Mouse (Mus musculus): Measurements from ENCODE around the gene Rag2. TPM values are rescaled to one million over a fixed set of nuclear protein-coding genes. Genes with fewer than 3 reads are reported as not detected.

Gene Rag2
- polyA plus RNA-seq, 1 experiment, result not detected

GRCm38 (mm10) chr2:101591356-101591755 lies 33.2 kb upstream of the Rag2 start:
- Histone ChIP-seq H3K27me3 (ENCODE audit: control insufficient read depth, insufficient read depth, low read length, poor library complexity, severe bottlenecking) (no peaks in the 10 kb centered on the region), H3K4me3 (ENCODE audit: low read depth, low read length) (no peak overlapping the region), H3K36me3 (ENCODE audit: control insufficient read depth, insufficient read depth, low read length, poor library complexity, severe bottlenecking) (no peaks in the 10 kb centered on the region), H3K9ac (ENCODE audit: low read depth, poor library complexity, severe bottlenecking) (no peak overlapping the region), H3K4me1 (ENCODE audit: control insufficient read depth, insufficient read depth, low read length) (no peaks in the 10 kb centered on the region), H3K27ac (ENCODE audit: insufficient read depth, low read length) (no peak overlapping the region), H3K9me3 (replicated peaks; ENCODE audit: control insufficient read depth, insufficient read depth, low read length, poor library complexity, severe bottlenecking) (no peaks in the 10 kb centered on the region)
- no peak for TF ChIP-seq EP300 (IDR thresholded peaks at IDR 0.05; ENCODE audit: insufficient read depth, low read depth, low read length)
- no peak for TF ChIP-seq POLR2A (IDR thresholded peaks at IDR 0.05; ENCODE audit: insufficient read depth, low read length)
- no peak for TF ChIP-seq CTCF (IDR thresholded peaks at IDR 0.05; ENCODE audit: low read depth, low read length)

DNA sequence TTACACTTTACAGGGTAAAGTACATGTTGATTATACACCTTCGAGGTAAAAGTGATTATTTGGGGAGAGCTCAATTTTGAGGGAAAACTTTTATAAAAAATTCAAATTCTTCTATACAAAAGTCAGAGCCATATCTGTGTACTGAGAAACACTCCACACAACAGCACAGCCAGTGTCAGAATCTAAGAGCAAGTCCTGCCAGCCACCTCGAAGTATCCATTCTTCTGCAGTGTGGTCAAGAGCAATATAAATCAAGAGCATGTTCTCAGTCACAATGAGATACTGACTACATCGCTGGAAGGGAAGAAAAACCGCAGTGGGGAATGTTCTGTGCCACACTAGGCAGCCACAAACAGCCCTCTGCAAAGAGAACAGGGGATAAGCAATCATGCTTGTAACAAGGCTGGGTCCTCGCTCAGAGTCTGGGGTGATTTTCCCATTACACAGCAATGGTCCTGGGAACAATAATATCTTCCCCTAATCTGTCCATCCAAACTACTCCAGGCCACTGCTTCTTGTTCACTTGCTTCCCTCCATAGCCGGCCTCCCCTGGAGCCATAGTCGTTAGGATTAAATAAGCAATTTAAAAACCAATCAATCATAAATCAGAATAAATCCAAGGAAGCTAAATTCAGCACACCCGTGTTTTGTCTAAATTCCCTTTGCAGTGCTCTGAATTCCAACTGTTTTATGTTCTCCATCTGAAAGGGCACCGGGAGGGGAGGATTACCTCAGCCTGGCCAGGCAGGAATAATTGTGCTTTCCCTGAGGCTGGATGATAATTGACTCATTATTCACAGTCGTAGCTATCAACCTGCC lies 32.3 kb upstream of the Rag2 start:
- H3K27ac ChIP-seq (ENCODE audit: insufficient read depth, low read length), result no peak overlapping the region
- TF ChIP-seq EP300 (IDR thresholded peaks at IDR 0.05; ENCODE audit: insufficient read depth, low read depth, low read length) (no peak), POLR2A (IDR thresholded peaks at IDR 0.05; ENCODE audit: insufficient read depth, low read length) (no peak), CTCF (IDR thresholded peaks at IDR 0.05; ENCODE audit: low read depth, low read length) (no peak)
- no peak overlapping the region for H3K4me3 ChIP-seq (ENCODE audit: low read depth, low read length)
- H3K27me3 ChIP-seq (ENCODE audit: control insufficient read depth, insufficient read depth, low read length, poor library complexity, severe bottlenecking), result no peaks in the 10 kb centered on the region
- no peak overlapping the region for H3K9ac ChIP-seq (ENCODE audit: low read depth, poor library complexity, severe bottlenecking)
- no peaks in the 10 kb centered on the region for H3K4me1 ChIP-seq (ENCODE audit: control insufficient read depth, insufficient read depth, low read length)
- no peaks in the 10 kb centered on the region for H3K36me3 ChIP-seq (ENCODE audit: control insufficient read depth, insufficient read depth, low read length, poor library complexity, severe bottlenecking)
- H3K9me3 ChIP-seq (replicated peaks; ENCODE audit: control insufficient read depth, insufficient read depth, low read length, poor library complexity, severe bottlenecking), result no peaks in the 10 kb centered on the region

GRCm38 (mm10) chr2:101592886-101593285 lies 31.6 kb upstream of the Rag2 start:
- no peak overlapping the region for H3K4me3 ChIP-seq (ENCODE audit: low read depth, low read length)
- no peaks in the 10 kb centered on the region for H3K27me3 ChIP-seq (ENCODE audit: control insufficient read depth, insufficient read depth, low read length, poor library complexity, severe bottlenecking)
- H3K36me3 ChIP-seq (ENCODE audit: control insufficient read depth, insufficient read depth, low read length, poor library complexity, severe bottlenecking), result no peaks in the 10 kb centered on the region
- H3K9me3 ChIP-seq (replicated peaks; ENCODE audit: control insufficient read depth, insufficient read depth, low read length, poor library complexity, severe bottlenecking), result no peaks in the 10 kb centered on the region
- H3K9ac ChIP-seq (ENCODE audit: low read depth, poor library complexity, severe bottlenecking), result no peak overlapping the region
- H3K4me1 ChIP-seq (ENCODE audit: control insufficient read depth, insufficient read depth, low read length), result no peaks in the 10 kb centered on the region
- H3K27ac ChIP-seq (ENCODE audit: insufficient read depth, low read length), result no peak overlapping the region
- TF ChIP-seq POLR2A (IDR thresholded peaks at IDR 0.05; ENCODE audit: insufficient read depth, low read length), result no peak
- TF ChIP-seq CTCF (IDR thresholded peaks at IDR 0.05; ENCODE audit: low read depth, low read length), result no peak
- TF ChIP-seq EP300 (IDR thresholded peaks at IDR 0.05; ENCODE audit: insufficient read depth, low read depth, low read length), result no peak

- no peaks in the 10 kb centered on the region for H3K27me3 ChIP-seq (ENCODE audit: control insufficient read depth, insufficient read depth, low read length, poor library complexity, severe bottlenecking)
- H3K9me3 ChIP-seq (replicated peaks; ENCODE audit: control insufficient read depth, insufficient read depth, low read length, poor library complexity, severe bottlenecking), result no peaks in the 10 kb centered on the region
- H3K27ac ChIP-seq (ENCODE audit: insufficient read depth, low read length), result no peak overlapping the region
- H3K4me3 ChIP-seq (ENCODE audit: low read depth, low read length), result no peak overlapping the region
- TF ChIP-seq POLR2A (IDR thresholded peaks at IDR 0.05; ENCODE audit: insufficient read depth, low read length) (no peak), EP300 (IDR thresholded peaks at IDR 0.05; ENCODE audit: insufficient read depth, low read depth, low read length) (no peak), CTCF (IDR thresholded peaks at IDR 0.05; ENCODE audit: low read depth, low read length) (no peak)
- no peaks in the 10 kb centered on the region for H3K4me1 ChIP-seq (ENCODE audit: control insufficient read depth, insufficient read depth, low read length)
- H3K9ac ChIP-seq (ENCODE audit: low read depth, poor library complexity, severe bottlenecking), result no peak overlapping the region
- H3K36me3 ChIP-seq (ENCODE audit: control insufficient read depth, insufficient read depth, low read length, poor library complexity, severe bottlenecking), result no peaks in the 10 kb centered on the region
Observed at GRCm38 (mm10) chr2:101594681-101595080, 29.8 kb upstream of the Rag2 start.

GRCm38 (mm10) chr2:101597186-101597585 lies 27.3 kb upstream of the Rag2 start:
- H3K4me1 ChIP-seq (ENCODE audit: control insufficient read depth, insufficient read depth, low read length), result no peaks in the 10 kb centered on the region
- TF ChIP-seq CTCF (IDR thresholded peaks at IDR 0.05; ENCODE audit: low read depth, low read length), result no peak
- TF ChIP-seq POLR2A (IDR thresholded peaks at IDR 0.05; ENCODE audit: insufficient read depth, low read length), result no peak
- TF ChIP-seq EP300 (IDR thresholded peaks at IDR 0.05; ENCODE audit: insufficient read depth, low read depth, low read length), result no peak

More at GRCm38 (mm10) chr2:101597186-101597585, 27.3 kb upstream of the Rag2 start:
- Histone ChIP-seq H3K27ac (ENCODE audit: insufficient read depth, low read length) (no peak overlapping the region), H3K9ac (ENCODE audit: low read depth, poor library complexity, severe bottlenecking) (no peak overlapping the region), H3K9me3 (replicated peaks; ENCODE audit: control insufficient read depth, insufficient read depth, low read length, poor library complexity, severe bottlenecking) (no peaks in the 10 kb centered on the region), H3K36me3 (ENCODE audit: control insufficient read depth, insufficient read depth, low read length, poor library complexity, severe bottlenecking) (no peaks in the 10 kb centered on the region), H3K4me3 (ENCODE audit: low read depth, low read length) (no peak overlapping the region), H3K27me3 (ENCODE audit: control insufficient read depth, insufficient read depth, low read length, poor library complexity, severe bottlenecking) (no peaks in the 10 kb centered on the region)

All from ES-Bruce4 (cell line).